Mouse (Mus musculus) C2C12 (cell line): ENCODE measurements around the gene C77080.

Experiments used
- CEBPB ChIP-seq: IDR thresholded peaks from one replicate; pipeline ENCODE4 v1.6.1; 2011; ENCODE audit warnings: low read depth, mild to moderate bottlenecking, control low read depth, moderate library complexity
- CTCF ChIP-seq: IDR thresholded peaks from one replicate; pipeline ENCODE4 v1.5.1; 2011; ENCODE audit not compliant: control insufficient read depth, insufficient read depth, insufficient read length
- MYOG ChIP-seq: IDR thresholded peaks from one replicate; pipeline ENCODE4 v1.6.1; 2011; ENCODE audit not compliant: control insufficient read depth, insufficient read length; ENCODE audit errors: extremely low read depth
- USF1 ChIP-seq: IDR thresholded peaks from one replicate; pipeline ENCODE4 v1.6.1; 2011; ENCODE audit warnings: low read depth, mild to moderate bottlenecking, control low read depth, moderate library complexity

GRCm38 (mm10) chr4:129268698-129269097 is 7.5 kb upstream of the C77080 start:
- TF ChIP-seq CTCF (no peak), USF1 (no peak), MYOG (no peak), CEBPB (no peak)
